Mouse (Mus musculus): ENCODE results near the gene Herpud1. TPM values are rescaled to one million over a fixed set of nuclear protein-coding genes. Genes with fewer than 3 reads are reported as not detected.

Gene Herpud1
- 187 TPM for total RNA-seq (2023)

GRCm38 (mm10) chr8:94386214-94387026 lies at the start of gene Herpud1:
Herpud1 (plus strand) TSS chr8:94386438.

DNA sequence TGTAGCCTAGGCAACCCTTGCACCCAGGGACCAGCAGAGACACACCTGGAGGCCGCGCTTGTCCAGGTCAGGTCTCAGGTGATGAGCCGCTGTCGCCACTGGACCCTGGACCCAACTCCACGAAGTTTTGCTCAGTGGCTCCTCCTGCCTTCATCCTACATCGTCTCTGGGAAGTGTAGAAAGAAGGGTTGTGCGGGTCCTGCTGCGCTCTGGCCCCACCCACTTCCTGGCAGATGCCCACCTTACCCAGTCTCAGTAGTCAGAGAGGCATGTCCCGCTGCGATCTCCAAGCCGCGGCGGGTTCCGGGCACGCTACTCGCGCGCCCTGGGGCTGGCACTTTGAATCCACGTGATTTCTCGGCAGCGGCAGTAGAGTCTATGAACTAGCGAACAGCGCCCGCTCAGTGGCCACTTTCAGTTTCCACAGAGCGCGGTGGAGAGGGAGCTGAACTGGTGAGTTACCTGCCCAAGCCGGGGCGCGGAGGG lies 47.8 kb downstream of the Herpud1 start, which contains the start of gene Nlrc5:
Gene Nlrc5 (plus strand): TSS at position 376 of the 486 bp plus-strand sequence.

Other genes with a start within 250 kb of the Herpud1 start
- gene Mt4, start 249.2 kb upstream of the Herpud1 start, total RNA-seq (2023): not detected
- gene Mt3, start 233.8 kb upstream of the Herpud1 start, total RNA-seq (2023): not detected
- not detected for gene Mt2, start 213.8 kb upstream of the Herpud1 start, total RNA-seq (2023)
- 1.6 TPM for gene Mt1, start 207.4 kb upstream of the Herpud1 start, total RNA-seq (2023)
- 27.0 TPM for gene Nup93, start 171.9 kb upstream of the Herpud1 start, total RNA-seq (2023)
- 0.30 TPM for gene Slc12a3, start 57.2 kb upstream of the Herpud1 start, total RNA-seq (2023)
- 353 TPM for gene Nlrc5, start 47.9 kb downstream of the Herpud1 start, total RNA-seq (2023)
- 2.6 TPM for gene Cpne2, start 146.6 kb downstream of the Herpud1 start, total RNA-seq (2023)
- gene Rspry1, start 215.5 kb downstream of the Herpud1 start, total RNA-seq (2023): 39.8 TPM
- 35.0 TPM for gene Fam192a, start 215.6 kb downstream of the Herpud1 start, total RNA-seq (2023)